Mouse (Mus musculus) heart, adult 2 months (tissue): ENCODE measurements around the gene Veph1.

ENCODE experiments used
- CTCF ChIP-seq: fragments of 200-600 bp; IDR thresholded peaks from 2 replicates; pipeline ENCODE4 v1.8.1; 2022; ENCODE audit warnings: antibody characterized with exemption, mild to moderate bottlenecking, moderate library complexity
- EP300 ChIP-seq: fragments of 200-500 bp; IDR thresholded peaks from 2 replicates; pipeline ENCODE4 v1.6.1; 2011; ENCODE audit warnings: low read depth, low read length, control low read depth; ENCODE audit not compliant: insufficient read depth
- POLR2A ChIP-seq: fragments of 200-500 bp; IDR thresholded peaks from 2 replicates; pipeline ENCODE4 v1.6.1; 2011; ENCODE audit warnings: mild to moderate bottlenecking, low read depth, low read length, control low read depth; ENCODE audit not compliant: insufficient read depth

GRCm38 (mm10) chr3:66055652-66056051 lies 241.0 kb downstream of the Veph1 start:
- TF ChIP-seq CTCF (no peak), POLR2A (no peak), EP300 (no peak)
